Mouse (Mus musculus) hindbrain, embryonic 12.5 days (tissue): Measurements from ENCODE around the gene Usp10. TPM values are rescaled to one million over a fixed set of nuclear protein-coding genes. Genes with fewer than 3 reads are reported as not detected.

Source experiments
- ATAC-seq: fragments of 200-750 bp; cut with Nextera tagmentation; 2 replicates; pipeline ENCODE4 v1.8.0; 2017; ENCODE audit warnings: moderate TSS enrichment; ENCODE audit not compliant: low FRiP score
- H3K27ac ChIP-seq: fragments of 300-500 bp; sonication (generic); 2 replicates; pipeline ENCODE4 v1.5.1; 2016; ENCODE audit warnings: mild to moderate bottlenecking
- H3K27me3 ChIP-seq: fragments of 300-500 bp; sonication (generic); 2 replicates; pipeline ENCODE4 v1.6.1; 2016; ENCODE audit warnings: mild to moderate bottlenecking
- H3K36me3 ChIP-seq: fragments of 300-500 bp; sonication (generic); 2 replicates; pipeline ENCODE4 v1.6.1; 2016; ENCODE audit warnings: mild to moderate bottlenecking
- H3K4me1 ChIP-seq: fragments of 300-500 bp; sonication (generic); 2 replicates; pipeline ENCODE4 v1.6.1; 2016
- H3K4me2 ChIP-seq: fragments of 300-500 bp; sonication (generic); replicated peaks from 2 replicates; pipeline ENCODE4 v1.6.1; 2016; ENCODE audit warnings: mild to moderate bottlenecking
- H3K4me3 ChIP-seq: fragments of 300-500 bp; sonication (generic); 2 replicates; pipeline ENCODE4 v1.5.1; 2016; ENCODE audit warnings: mild to moderate bottlenecking
- H3K9ac ChIP-seq: fragments of 300-500 bp; sonication (generic); 2 replicates; pipeline ENCODE4 v1.6.1; 2016; ENCODE audit warnings: mild to moderate bottlenecking, moderate library complexity
- H3K9me3 ChIP-seq: fragments of 300-500 bp; sonication (generic); replicated peaks from 2 replicates; pipeline ENCODE4 v1.6.1; 2016; ENCODE audit warnings: mild to moderate bottlenecking
- WGBS: fragments of 180-500 bp; shearing (Covaris S2); methylation state at CpG from one replicate; pipeline ENCODE4 v1.1.7; 2016; 5-methylcytosine and 5-hydroxymethylcytosine counted together
- polyA plus RNA-seq: library from polyadenylated mRNA; unstranded; fragments of >200 nt; fragmentation: Nextera tagmentation; extraction: Ambion mirVana; gene quantifications from 2 replicates; pipeline ENCODE4 v1.2.1, GENCODE M21; 2016

The Usp10 gene
- polyA plus RNA-seq, 1 experiment from 2014 or later, result 141 TPM

- Histone ChIP-seq H3K27ac (no peak overlapping the region), H3K27me3 (no peaks in the 10 kb centered on the region), H3K36me3 (peaks cover 50% of the 10 kb centered on the region), H3K4me2 (no peak overlapping the region), H3K4me3 (no peak overlapping the region), H3K9ac (no peak overlapping the region), H3K4me1 (peaks cover 2% of the 10 kb centered on the region; the same call in 1 of the 2 replicates), H3K9me3 (no peaks in the 10 kb centered on the region)
- no peak for ATAC-seq
- 94% methylated on average over 18 of the region's 18 CpGs for WGBS
Measured at GRCm38 (mm10) chr8:119941471-119941870, 31.3 kb downstream of the Usp10 start.

- no peak overlapping the region for H3K27ac ChIP-seq
- WGBS, result 95% methylated on average over 10 of the region's 10 CpGs
- H3K9me3 ChIP-seq, result no peaks in the 10 kb centered on the region
- no peak overlapping the region for H3K9ac ChIP-seq
- H3K4me3 ChIP-seq, result no peak overlapping the region
- H3K36me3 ChIP-seq, result peaks cover 61% of the 10 kb centered on the region
- H3K4me1 ChIP-seq, result peaks cover 5% of the 10 kb centered on the region
- H3K27me3 ChIP-seq, result no peaks in the 10 kb centered on the region
- H3K4me2 ChIP-seq, result no peak overlapping the region
- ATAC-seq, result no peak
Measured at GRCm38 (mm10) chr8:119943616-119944015, 33.5 kb downstream of the Usp10 start.

- Histone ChIP-seq H3K36me3 (peaks cover 63% of the 10 kb centered on the region), H3K9me3 (no peaks in the 10 kb centered on the region), H3K9ac (no peak overlapping the region), H3K4me2 (no peak overlapping the region), H3K27ac (no peak overlapping the region), H3K4me1 (peaks cover 7% of the 10 kb centered on the region), H3K27me3 (no peaks in the 10 kb centered on the region), H3K4me3 (no peak overlapping the region)
- 64% methylated on average over 9 of the region's 9 CpGs for WGBS
- peak; percentile 46; the same call in 1 of the 2 replicates for ATAC-seq
Measured at GRCm38 (mm10) chr8:119944096-119944811, 34.1 kb downstream of the Usp10 start.

GRCm38 (mm10) chr8:119946326-119946865 lies 36.2 kb downstream of the Usp10 start:
- no peak overlapping the region for H3K27ac ChIP-seq
- peaks cover 73% of the 10 kb centered on the region for H3K36me3 ChIP-seq
- H3K4me1 ChIP-seq, result peaks cover 7% of the 10 kb centered on the region
- WGBS, result 74% methylated on average over 8 of the region's 8 CpGs
- no peaks in the 10 kb centered on the region for H3K27me3 ChIP-seq
- ATAC-seq, result no peak
- no peak overlapping the region for H3K4me2 ChIP-seq
- H3K4me3 ChIP-seq, result no peak overlapping the region
- no peaks in the 10 kb centered on the region for H3K9me3 ChIP-seq
- H3K9ac ChIP-seq, result no peak overlapping the region

- Histone ChIP-seq H3K9ac (no peak overlapping the region), H3K27me3 (no peaks in the 10 kb centered on the region), H3K27ac (no peak overlapping the region), H3K9me3 (no peaks in the 10 kb centered on the region), H3K4me3 (no peak overlapping the region), H3K4me2 (no peak overlapping the region), H3K4me1 (peaks cover 7% of the 10 kb centered on the region), H3K36me3 (peaks cover 73% of the 10 kb centered on the region)
- no peak for ATAC-seq
- 91% methylated on average over 19 of the region's 19 CpGs for whole genome bisulfite sequencing
Measured at GRCm38 (mm10) chr8:119947653-119948052, 37.5 kb downstream of the Usp10 start.

- no peak for ATAC-seq
- Histone ChIP-seq H3K9me3 (no peaks in the 10 kb centered on the region), H3K4me2 (no peak overlapping the region), H3K4me3 (no peak overlapping the region), H3K9ac (no peak overlapping the region), H3K27ac (no peak overlapping the region), H3K27me3 (no peaks in the 10 kb centered on the region), H3K4me1 (peaks cover 7% of the 10 kb centered on the region), H3K36me3 (peaks cover 80% of the 10 kb centered on the region)
- WGBS, result 86% methylated on average over 15 of the region's 15 CpGs
Measured at GRCm38 (mm10) chr8:119948340-119948739, 38.2 kb downstream of the Usp10 start.

GRCm38 (mm10) chr8:119952282-119952681 lies 42.1 kb downstream of the Usp10 start:
- no peak for ATAC-seq
- no peak overlapping the region for H3K27ac ChIP-seq
- H3K27me3 ChIP-seq, result no peaks in the 10 kb centered on the region
- H3K4me2 ChIP-seq, result no peak overlapping the region
- H3K9me3 ChIP-seq, result no peaks in the 10 kb centered on the region
- H3K9ac ChIP-seq, result no peak overlapping the region
- H3K4me1 ChIP-seq, result peaks cover 7% of the 10 kb centered on the region
- no peak overlapping the region for H3K4me3 ChIP-seq
- peaks cover 93% of the 10 kb centered on the region for H3K36me3 ChIP-seq
- WGBS, result 79% methylated on average over 7 of the region's 7 CpGs

- no peak for ATAC-seq
- Histone ChIP-seq H3K4me1 (peaks cover 7% of the 10 kb centered on the region), H3K36me3 (peaks cover 93% of the 10 kb centered on the region), H3K9me3 (no peaks in the 10 kb centered on the region), H3K27ac (no peak overlapping the region), H3K9ac (no peak overlapping the region), H3K4me2 (no peak overlapping the region), H3K27me3 (no peaks in the 10 kb centered on the region), H3K4me3 (no peak overlapping the region)
- 74% methylated on average over 5 of the region's 5 CpGs for WGBS
Measured at GRCm38 (mm10) chr8:119952747-119953146, 42.6 kb downstream of the Usp10 start.

- 95% methylated on average over 8 of the region's 8 CpGs for WGBS
- Histone ChIP-seq H3K9ac (no peak overlapping the region), H3K27me3 (no peaks in the 10 kb centered on the region), H3K36me3 (peaks cover 82% of the 10 kb centered on the region), H3K4me2 (no peak overlapping the region), H3K27ac (no peak overlapping the region), H3K4me3 (no peak overlapping the region), H3K4me1 (0 out of 2 replicates have a peak, but pooled peaks cover under 1% of the 10 kb centered on the region), H3K9me3 (no peaks in the 10 kb centered on the region)
- no peak for ATAC-seq
Measured at GRCm38 (mm10) chr8:119955333-119955732, 45.2 kb downstream of the Usp10 start.

GRCm38 (mm10) chr8:119958076-119958475 lies 47.9 kb downstream of the Usp10 start:
- peaks cover 55% of the 10 kb centered on the region for H3K36me3 ChIP-seq
- H3K9ac ChIP-seq, result no peak overlapping the region
- WGBS, result 94% methylated on average over 10 of the region's 10 CpGs
- no peaks in the 10 kb centered on the region for H3K27me3 ChIP-seq
- no peak overlapping the region for H3K4me2 ChIP-seq
- no peak overlapping the region for H3K4me3 ChIP-seq
- ATAC-seq, result no peak
- H3K9me3 ChIP-seq, result no peaks in the 10 kb centered on the region
- 0 out of 2 replicates have a peak, but pooled peaks cover 3% of the 10 kb centered on the region for H3K4me1 ChIP-seq
- H3K27ac ChIP-seq, result no peak overlapping the region

- Histone ChIP-seq H3K4me3 (no peak overlapping the region), H3K9ac (no peak overlapping the region), H3K27me3 (no peaks in the 10 kb centered on the region), H3K27ac (no peak overlapping the region; the same call in 1 of the 2 replicates), H3K36me3 (peaks cover 29% of the 10 kb centered on the region), H3K9me3 (no peaks in the 10 kb centered on the region), H3K4me1 (0 out of 2 replicates have a peak, but pooled peaks cover 3% of the 10 kb centered on the region), H3K4me2 (no peak overlapping the region)
- 57% methylated on average over 5 of the region's 5 CpGs for WGBS
- no peak for ATAC-seq
Measured at GRCm38 (mm10) chr8:119960531-119961104, 50.5 kb downstream of the Usp10 start.

GRCm38 (mm10) chr8:119964859-119965258 lies 54.7 kb downstream of the Usp10 start:
- Histone ChIP-seq H3K4me3 (no peak overlapping the region), H3K27ac (no peak overlapping the region), H3K9ac (no peak overlapping the region), H3K4me2 (no peak overlapping the region), H3K36me3 (no peaks in the 10 kb centered on the region), H3K4me1 (0 out of 2 replicates have a peak, but pooled peaks cover 3% of the 10 kb centered on the region), H3K27me3 (no peaks in the 10 kb centered on the region), H3K9me3 (no peaks in the 10 kb centered on the region)
- WGBS, result 87% methylated on average over 4 of the region's 4 CpGs
- ATAC-seq, result no peak
